Mouse (Mus musculus): ENCODE results near the gene Arhgap45. TPM values are rescaled to one million over a fixed set of nuclear protein-coding genes. Genes with fewer than 3 reads are reported as not detected.

The Arhgap45 gene
- polyA plus RNA-seq, 1 experiment from 2014 or later = 17.7 TPM

DNA sequence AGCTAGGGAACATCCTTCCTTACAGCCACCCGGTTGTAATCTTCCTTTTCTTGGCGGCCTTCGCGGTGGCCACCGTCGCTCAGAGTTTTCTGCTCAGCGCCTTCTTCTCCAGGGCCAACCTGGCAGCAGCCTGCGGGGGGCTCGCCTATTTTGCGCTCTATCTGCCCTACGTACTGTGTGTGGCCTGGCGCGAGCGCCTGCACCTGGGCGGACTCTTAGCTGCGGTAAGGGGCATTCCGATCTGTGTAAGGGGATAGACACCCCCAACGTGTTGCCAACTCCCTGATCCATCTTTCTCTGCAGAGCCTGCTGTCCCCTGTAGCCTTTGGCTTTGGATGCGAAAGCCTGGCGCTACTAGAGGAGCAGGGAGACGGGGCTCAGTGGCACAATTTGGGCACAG, 13.6 kb upstream of the Arhgap45 start:
- H3K4me3 ChIP-seq (ENCODE audit: low read length) = no peak overlapping the region
- H3K4me1 ChIP-seq (ENCODE audit: control insufficient read depth, insufficient read depth, low read length) = peaks cover 9% of the 10 kb centered on the region
- H3K9ac ChIP-seq (ENCODE audit: low read length) = no peak overlapping the region
- no peak for ATAC-seq (replicated peaks; ENCODE audit: extremely low read depth, insufficient read depth, low FRiP score)
- WGBS = 31% methylated on average over 21 of the region's 21 CpGs
- peaks cover 6% of the 10 kb centered on the region; the same call in 1 of the 2 replicates for H3K27me3 ChIP-seq (ENCODE audit: control insufficient read depth, insufficient read depth, low read length)
- no peak overlapping the region for H3K27ac ChIP-seq (ENCODE audit: low read length)
- H3K9me3 ChIP-seq (replicated peaks; ENCODE audit: control insufficient read depth, low read length) = no peaks in the 10 kb centered on the region
- no peak overlapping the region for H3K4me2 ChIP-seq (ENCODE audit: low read depth, low read length)
- no peaks in the 10 kb centered on the region for H3K36me3 ChIP-seq (ENCODE audit: control insufficient read depth, insufficient read depth)

DNA sequence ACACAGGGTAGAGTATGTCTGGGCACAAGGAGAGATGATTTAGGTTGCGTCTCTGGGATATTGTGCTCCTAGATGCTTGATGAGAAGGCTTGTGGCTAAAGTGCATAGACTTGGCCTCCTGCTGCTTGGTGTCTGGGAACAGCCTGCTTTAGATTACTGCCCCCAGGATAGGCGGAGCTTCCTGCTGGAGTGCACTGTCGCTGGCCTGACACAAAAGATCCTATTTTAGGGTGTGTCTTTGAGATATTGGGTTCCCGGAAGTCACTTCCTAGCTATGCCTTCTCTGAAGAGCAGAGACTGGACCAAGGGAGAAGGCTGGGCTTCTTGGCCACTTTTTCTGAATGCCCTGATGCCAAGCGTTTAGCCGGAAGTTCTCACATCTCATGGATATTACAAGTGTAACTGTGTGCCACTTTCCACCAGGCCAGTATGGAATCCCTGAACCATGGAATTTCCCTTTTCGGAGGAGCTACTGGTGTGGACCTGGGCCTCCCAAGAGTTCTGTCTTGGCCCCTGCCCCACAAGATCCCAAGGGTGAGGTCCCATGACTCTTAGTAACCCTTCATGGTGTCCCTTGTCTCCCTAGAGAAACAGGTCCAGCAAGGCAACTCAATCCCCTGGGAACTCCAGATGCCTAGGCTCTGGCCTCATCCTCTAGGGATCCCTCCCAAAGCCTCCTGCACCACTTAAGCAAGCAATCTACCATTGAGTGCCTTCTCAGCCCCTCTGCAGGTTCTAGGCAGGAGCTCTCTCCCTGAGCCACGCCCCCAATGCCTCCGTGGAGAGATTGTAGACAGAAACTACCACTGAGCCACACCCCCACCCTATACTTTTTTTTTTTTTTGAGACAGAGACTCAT, 12.8 kb upstream of the Arhgap45 start:
- Histone ChIP-seq H3K4me2 (ENCODE audit: low read depth, low read length) (no peak overlapping the region), H3K4me3 (ENCODE audit: low read length) (no peak overlapping the region), H3K36me3 (ENCODE audit: control insufficient read depth, insufficient read depth) (no peaks in the 10 kb centered on the region), H3K9me3 (replicated peaks; ENCODE audit: control insufficient read depth, low read length) (no peaks in the 10 kb centered on the region), H3K27me3 (ENCODE audit: control insufficient read depth, insufficient read depth, low read length) (peaks cover 6% of the 10 kb centered on the region; the same call in 1 of the 2 replicates), H3K27ac (ENCODE audit: low read length) (peak overlapping the region; percentile 11; the same call in 1 of the 2 replicates), H3K9ac (ENCODE audit: low read length) (no peak overlapping the region), H3K4me1 (ENCODE audit: control insufficient read depth, insufficient read depth, low read length) (peaks cover 5% of the 10 kb centered on the region; the same call in 1 of the 2 replicates)
- no peak for ATAC-seq (replicated peaks; ENCODE audit: extremely low read depth, insufficient read depth, low FRiP score)
- WGBS = 56% methylated on average over 9 of the region's 9 CpGs

- no peaks in the 10 kb centered on the region for H3K9me3 ChIP-seq (replicated peaks; ENCODE audit: control insufficient read depth, low read length)
- H3K27ac ChIP-seq (ENCODE audit: low read length) = no peak overlapping the region
- peaks cover 5% of the 10 kb centered on the region; the same call in 1 of the 2 replicates for H3K4me1 ChIP-seq (ENCODE audit: control insufficient read depth, insufficient read depth, low read length)
- H3K4me2 ChIP-seq (ENCODE audit: low read depth, low read length) = no peak overlapping the region
- ATAC-seq (replicated peaks; ENCODE audit: extremely low read depth, insufficient read depth, low FRiP score) = no peak
- peaks cover 6% of the 10 kb centered on the region; the same call in 1 of the 2 replicates for H3K27me3 ChIP-seq (ENCODE audit: control insufficient read depth, insufficient read depth, low read length)
- H3K4me3 ChIP-seq (ENCODE audit: low read length) = no peak overlapping the region
- H3K9ac ChIP-seq (ENCODE audit: low read length) = no peak overlapping the region
- WGBS = 70% methylated on average over 8 of the region's 8 CpGs
- peaks cover 3% of the 10 kb centered on the region; the same call in 1 of the 2 replicates for H3K36me3 ChIP-seq (ENCODE audit: control insufficient read depth, insufficient read depth)
Observed at GRCm38 (mm10) chr10:80004233-80004705, 12.2 kb upstream of the Arhgap45 start.

GRCm38 (mm10) chr10:80011740-80012139, 4.7 kb upstream of the Arhgap45 start:
- ATAC-seq (replicated peaks; ENCODE audit: extremely low read depth, insufficient read depth, low FRiP score) = no peak
- H3K9me3 ChIP-seq (replicated peaks; ENCODE audit: control insufficient read depth, low read length) = peaks cover 12% of the 10 kb centered on the region
- no peak overlapping the region for H3K4me2 ChIP-seq (ENCODE audit: low read depth, low read length)
- no peak overlapping the region for H3K27ac ChIP-seq (ENCODE audit: low read length)
- H3K9ac ChIP-seq (ENCODE audit: low read length) = no peak overlapping the region
- 84% methylated on average over 6 of the region's 6 CpGs for WGBS
- no peaks in the 10 kb centered on the region for H3K4me1 ChIP-seq (ENCODE audit: control insufficient read depth, insufficient read depth, low read length)
- peaks cover 27% of the 10 kb centered on the region for H3K36me3 ChIP-seq (ENCODE audit: control insufficient read depth, insufficient read depth)
- peaks cover 22% of the 10 kb centered on the region for H3K27me3 ChIP-seq (ENCODE audit: control insufficient read depth, insufficient read depth, low read length)
- H3K4me3 ChIP-seq (ENCODE audit: low read length) = no peak overlapping the region

GRCm38 (mm10) chr10:80013609-80014008, 2.8 kb upstream of the Arhgap45 start:
- H3K4me3 ChIP-seq (ENCODE audit: low read length) = no peak overlapping the region
- peaks cover 27% of the 10 kb centered on the region for H3K36me3 ChIP-seq (ENCODE audit: control insufficient read depth, insufficient read depth)
- 54% methylated on average over 25 of the region's 25 CpGs for WGBS
- no peak overlapping the region for H3K9ac ChIP-seq (ENCODE audit: low read length)
- no peak overlapping the region for H3K4me2 ChIP-seq (ENCODE audit: low read depth, low read length)
- H3K27me3 ChIP-seq (ENCODE audit: control insufficient read depth, insufficient read depth, low read length) = peaks cover 22% of the 10 kb centered on the region
- no peak for ATAC-seq (replicated peaks; ENCODE audit: extremely low read depth, insufficient read depth, low FRiP score)
- peaks cover under 1% of the 10 kb centered on the region for H3K4me1 ChIP-seq (ENCODE audit: control insufficient read depth, insufficient read depth, low read length)
- no peak overlapping the region for H3K27ac ChIP-seq (ENCODE audit: low read length)
- H3K9me3 ChIP-seq (replicated peaks; ENCODE audit: control insufficient read depth, low read length) = peaks cover 12% of the 10 kb centered on the region

DNA sequence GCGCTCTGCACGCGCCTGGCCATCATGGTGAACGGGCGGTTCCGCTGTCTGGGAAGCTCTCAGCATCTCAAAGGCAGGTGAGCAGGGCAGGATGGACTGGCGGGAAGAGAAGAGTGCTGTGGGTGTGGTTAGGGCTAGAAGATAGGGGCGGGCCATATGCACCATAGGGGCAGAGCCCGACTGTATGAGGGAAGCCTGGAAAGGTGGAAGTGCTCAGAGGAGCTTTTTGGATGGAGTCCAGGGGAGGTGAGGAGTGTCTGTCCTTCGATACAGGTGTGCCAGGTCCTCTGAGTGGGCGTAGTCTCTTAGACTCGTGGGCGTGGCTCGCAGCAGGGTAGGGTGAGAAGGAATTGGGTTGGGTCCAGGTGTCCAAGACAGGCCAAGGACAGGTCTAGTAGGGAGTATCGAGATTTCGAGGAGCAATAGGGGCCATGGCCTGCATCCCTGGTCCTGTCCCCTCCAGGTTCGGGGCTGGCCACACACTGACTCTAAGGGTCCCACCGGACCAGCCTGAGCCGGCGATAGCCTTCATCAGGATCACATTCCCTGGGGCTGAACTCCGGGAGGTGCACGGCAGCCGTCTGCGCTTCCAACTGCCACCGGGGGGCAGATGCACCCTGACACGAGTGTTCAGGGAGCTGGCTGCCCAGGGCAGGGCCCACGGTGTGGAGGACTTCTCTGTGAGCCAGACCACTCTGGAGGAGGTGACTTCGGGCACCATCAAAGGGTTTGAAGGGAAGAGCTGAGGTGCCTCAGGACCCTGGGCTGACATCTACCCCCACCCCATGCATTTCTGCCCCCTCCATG, 1.8 kb upstream of the Arhgap45 start:
- no peak overlapping the region for H3K4me2 ChIP-seq (ENCODE audit: low read depth, low read length)
- no peak overlapping the region for H3K4me3 ChIP-seq (ENCODE audit: low read length)
- ATAC-seq (replicated peaks; ENCODE audit: extremely low read depth, insufficient read depth, low FRiP score) = no peak
- peaks cover 12% of the 10 kb centered on the region for H3K9me3 ChIP-seq (replicated peaks; ENCODE audit: control insufficient read depth, low read length)
- H3K36me3 ChIP-seq (ENCODE audit: control insufficient read depth, insufficient read depth) = peaks cover 22% of the 10 kb centered on the region
- 26% methylated on average over 28 of the region's 28 CpGs for WGBS
- H3K4me1 ChIP-seq (ENCODE audit: control insufficient read depth, insufficient read depth, low read length) = peaks cover 7% of the 10 kb centered on the region
- H3K27ac ChIP-seq (ENCODE audit: low read length) = no peak overlapping the region
- peaks cover 22% of the 10 kb centered on the region for H3K27me3 ChIP-seq (ENCODE audit: control insufficient read depth, insufficient read depth, low read length)
- no peak overlapping the region for H3K9ac ChIP-seq (ENCODE audit: low read length)

DNA sequence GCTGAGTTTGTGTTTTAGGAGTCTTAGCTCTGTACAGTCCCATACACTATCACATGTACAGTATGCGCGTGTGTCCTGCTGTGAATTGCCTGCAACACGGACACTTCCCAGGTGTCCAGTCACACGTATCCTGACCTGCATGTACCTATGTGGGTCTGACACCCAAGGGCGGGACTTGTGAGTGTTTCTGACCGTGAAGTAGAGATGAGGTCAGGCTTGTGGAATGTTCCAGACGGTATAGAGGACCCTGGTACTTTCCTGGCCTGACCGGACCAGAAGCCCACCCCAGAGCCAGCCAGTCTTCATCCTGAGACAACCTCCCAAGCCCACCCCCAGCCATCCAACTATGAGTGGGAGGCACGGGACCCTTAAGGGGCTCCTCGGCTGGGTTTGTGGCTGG, 870 bp upstream of the Arhgap45 start:
- Histone ChIP-seq H3K9ac (ENCODE audit: low read length) (no peak overlapping the region), H3K4me2 (ENCODE audit: low read depth, low read length) (no peak overlapping the region), H3K36me3 (ENCODE audit: control insufficient read depth, insufficient read depth) (peaks cover 15% of the 10 kb centered on the region), H3K4me1 (ENCODE audit: control insufficient read depth, insufficient read depth, low read length) (peaks cover 7% of the 10 kb centered on the region), H3K27ac (ENCODE audit: low read length) (no peak overlapping the region), H3K27me3 (ENCODE audit: control insufficient read depth, insufficient read depth, low read length) (peaks cover 22% of the 10 kb centered on the region), H3K9me3 (replicated peaks; ENCODE audit: control insufficient read depth, low read length) (peaks cover 8% of the 10 kb centered on the region), H3K4me3 (ENCODE audit: low read length) (no peak overlapping the region)
- WGBS = 66% methylated on average over 10 of the region's 10 CpGs
- no peak for ATAC-seq (replicated peaks; ENCODE audit: extremely low read depth, insufficient read depth, low FRiP score)

GRCm38 (mm10) chr10:80016931-80017330, 478 bp downstream of the Arhgap45 start:
- H3K36me3 ChIP-seq (ENCODE audit: control insufficient read depth, insufficient read depth) = peaks cover 1% of the 10 kb centered on the region; the same call in 1 of the 2 replicates
- H3K27ac ChIP-seq (ENCODE audit: low read length) = peak overlapping the region; percentile 29; the same call in 1 of the 2 replicates
- no peak for ATAC-seq (replicated peaks; ENCODE audit: extremely low read depth, insufficient read depth, low FRiP score)
- H3K4me1 ChIP-seq (ENCODE audit: control insufficient read depth, insufficient read depth, low read length) = peaks cover 7% of the 10 kb centered on the region
- peaks cover 22% of the 10 kb centered on the region for H3K27me3 ChIP-seq (ENCODE audit: control insufficient read depth, insufficient read depth, low read length)
- H3K9ac ChIP-seq (ENCODE audit: low read length) = peak overlapping the region; percentile 53; the same call in 1 of the 2 replicates
- H3K9me3 ChIP-seq (replicated peaks; ENCODE audit: control insufficient read depth, low read length) = no peaks in the 10 kb centered on the region
- 0 out of 2 replicates have a peak overlapping the region, but pooled peaks have one; percentile 15 for H3K4me2 ChIP-seq (ENCODE audit: low read depth, low read length)
- peak overlapping the region; percentile 47 for H3K4me3 ChIP-seq (ENCODE audit: low read length)
- 81% methylated on average over 10 of the region's 10 CpGs for WGBS

Data from heart, embryonic 16.5 days (tissue).